Mouse (Mus musculus) limb, embryonic 12.5 days (tissue): ENCODE measurements around the gene Asic2. TPM values are rescaled to one million over a fixed set of nuclear protein-coding genes. Genes with fewer than 3 reads are reported as not detected.

Source experiments
- ATAC-seq: fragments of 200-750 bp; cut with Nextera tagmentation; 2 replicates; pipeline ENCODE4 v1.8.0; 2017; ENCODE audit warnings: low read depth, moderate TSS enrichment; ENCODE audit not compliant: insufficient number of reproducible peaks, insufficient read depth, low FRiP score, low TSS enrichment
- H3K27ac ChIP-seq: fragments of 300-500 bp; sonication (generic); 2 replicates; pipeline ENCODE4 v1.5.1; 2016; ENCODE audit warnings: mild to moderate bottlenecking, moderate library complexity
- H3K27me3 ChIP-seq: fragments of 300-500 bp; sonication (generic); 2 replicates; pipeline ENCODE4 v1.6.1; 2016; ENCODE audit warnings: mild to moderate bottlenecking, moderate library complexity
- H3K36me3 ChIP-seq: fragments of 300-500 bp; sonication (generic); 2 replicates; pipeline ENCODE4 v1.6.1; 2016; ENCODE audit warnings: mild to moderate bottlenecking, moderate library complexity
- H3K4me1 ChIP-seq: fragments of 300-500 bp; sonication (generic); replicated peaks from 2 replicates; pipeline ENCODE4 v1.6.1; 2016
- H3K4me2 ChIP-seq: fragments of 300-500 bp; sonication (generic); 2 replicates; pipeline ENCODE4 v1.6.1; 2016; ENCODE audit warnings: mild to moderate bottlenecking, moderate library complexity
- H3K4me3 ChIP-seq: fragments of 300-500 bp; sonication (generic); replicated peaks from 2 replicates; pipeline ENCODE4 v1.5.1; 2016; ENCODE audit warnings: mild to moderate bottlenecking
- H3K9ac ChIP-seq: fragments of 300-500 bp; sonication (generic); replicated peaks from 2 replicates; pipeline ENCODE4 v1.6.1; 2016; ENCODE audit warnings: mild to moderate bottlenecking, moderate library complexity
- H3K9me3 ChIP-seq: fragments of 300-500 bp; sonication (generic); 2 replicates; pipeline ENCODE4 v1.6.1; 2016; ENCODE audit warnings: mild to moderate bottlenecking, moderate library complexity
- WGBS: fragments of 180-500 bp; shearing (Covaris S2); methylation state at CpG from one replicate; pipeline ENCODE4 v1.1.7; 2016; 5-methylcytosine and 5-hydroxymethylcytosine counted together
- polyA plus RNA-seq: library from polyadenylated mRNA; unstranded; fragments of >200 nt; fragmentation: Nextera tagmentation; extraction: Ambion mirVana; gene quantifications from 2 replicates; pipeline ENCODE4 v1.2.1, GENCODE M21; 2016

The Asic2 gene
- polyA plus RNA-seq, 1 experiment from 2014 or later: 0.51 TPM

DNA sequence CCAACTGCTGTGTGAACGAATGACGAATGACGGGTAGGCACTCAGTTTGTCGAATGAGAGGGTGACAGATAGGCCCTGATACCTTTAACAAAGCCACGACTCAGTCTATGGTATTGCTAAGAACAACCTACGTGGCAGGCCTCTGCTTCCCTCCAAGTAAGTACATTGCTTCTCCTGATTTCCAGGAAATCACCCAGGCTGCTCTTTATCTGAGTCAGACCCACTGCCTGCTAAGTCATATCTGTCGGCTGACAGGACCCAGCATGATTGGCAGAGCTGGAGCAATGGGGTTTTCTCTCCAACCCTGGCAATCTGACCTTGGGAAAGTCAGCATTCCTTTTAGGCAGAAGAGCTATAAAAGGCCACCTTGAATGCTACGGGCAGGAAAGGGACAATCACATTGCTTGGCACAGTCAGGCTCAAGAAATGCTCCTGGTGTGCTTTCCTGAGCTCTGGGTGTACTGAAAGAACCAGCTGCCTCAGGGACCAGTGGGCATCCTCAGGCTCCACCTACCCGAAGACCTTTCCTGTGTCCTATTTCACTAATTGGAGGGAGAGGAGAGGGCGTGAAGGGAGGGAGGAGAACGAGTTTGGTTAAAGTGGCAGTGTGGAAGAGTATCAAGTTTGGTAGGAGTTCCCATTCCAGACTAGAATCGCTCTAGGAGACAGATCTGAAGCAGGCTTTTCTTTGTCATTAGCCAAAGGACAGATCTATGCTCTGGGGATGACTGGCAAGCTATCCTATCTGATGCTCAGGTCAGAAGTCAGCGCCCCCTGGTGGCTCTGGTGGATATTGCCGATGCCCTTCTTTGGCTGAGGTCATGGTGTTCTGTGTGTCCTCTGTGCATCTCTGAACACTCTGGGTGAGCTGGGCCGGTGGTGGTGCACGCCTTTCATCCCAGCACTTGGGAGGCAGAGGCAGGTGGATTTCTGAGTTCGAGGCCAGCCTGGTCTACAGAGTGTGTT, 1095.5 kb downstream of the Asic2 start:
- Histone ChIP-seq H3K4me1 (no peaks in the 10 kb centered on the region), H3K9me3 (no peaks in the 10 kb centered on the region), H3K9ac (no peak overlapping the region), H3K4me3 (no peak overlapping the region), H3K27me3 (no peaks in the 10 kb centered on the region), H3K36me3 (no peaks in the 10 kb centered on the region), H3K4me2 (no peak overlapping the region), H3K27ac (no peak overlapping the region)
- no peak for ATAC-seq
- 63% methylated on average over 17 of the region's 17 CpGs for WGBS

GRCm38 (mm10) chr11:80868039-80868438, 1100.2 kb downstream of the Asic2 start:
- Histone ChIP-seq H3K27ac (no peak overlapping the region), H3K4me1 (no peaks in the 10 kb centered on the region), H3K9me3 (no peaks in the 10 kb centered on the region), H3K4me2 (no peak overlapping the region), H3K27me3 (no peaks in the 10 kb centered on the region), H3K36me3 (no peaks in the 10 kb centered on the region), H3K4me3 (no peak overlapping the region), H3K9ac (no peak overlapping the region)
- ATAC-seq: no peak
- 93% methylated on average over 1 of the region's 1 CpGs for WGBS

DNA sequence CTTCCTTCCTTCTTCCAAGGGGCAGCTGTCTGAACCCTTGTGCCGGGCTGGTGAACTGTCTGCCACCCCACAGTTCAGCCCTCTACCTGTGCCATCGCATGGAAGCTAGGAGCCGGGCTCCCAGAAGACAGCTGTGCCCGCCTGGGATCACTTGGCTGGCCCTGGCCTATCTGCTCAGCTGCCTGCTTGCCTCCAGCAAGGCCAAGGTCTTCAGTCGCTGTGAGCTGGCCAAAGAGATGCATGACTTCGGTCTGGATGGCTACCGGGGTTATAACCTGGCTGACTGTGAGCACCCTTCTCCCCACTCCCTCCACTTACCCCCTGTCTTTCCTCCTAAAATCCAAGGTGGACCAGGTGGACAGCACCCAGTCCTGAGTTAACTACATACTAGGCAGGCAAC, 1105.3 kb downstream of the Asic2 start:
- ATAC-seq: no peak
- Histone ChIP-seq H3K27me3 (no peaks in the 10 kb centered on the region), H3K36me3 (no peaks in the 10 kb centered on the region), H3K27ac (no peak overlapping the region), H3K4me1 (no peaks in the 10 kb centered on the region), H3K9me3 (no peaks in the 10 kb centered on the region), H3K4me3 (no peak overlapping the region), H3K4me2 (no peak overlapping the region), H3K9ac (no peak overlapping the region)
- 93% methylated on average over 7 of the region's 7 CpGs for WGBS

DNA sequence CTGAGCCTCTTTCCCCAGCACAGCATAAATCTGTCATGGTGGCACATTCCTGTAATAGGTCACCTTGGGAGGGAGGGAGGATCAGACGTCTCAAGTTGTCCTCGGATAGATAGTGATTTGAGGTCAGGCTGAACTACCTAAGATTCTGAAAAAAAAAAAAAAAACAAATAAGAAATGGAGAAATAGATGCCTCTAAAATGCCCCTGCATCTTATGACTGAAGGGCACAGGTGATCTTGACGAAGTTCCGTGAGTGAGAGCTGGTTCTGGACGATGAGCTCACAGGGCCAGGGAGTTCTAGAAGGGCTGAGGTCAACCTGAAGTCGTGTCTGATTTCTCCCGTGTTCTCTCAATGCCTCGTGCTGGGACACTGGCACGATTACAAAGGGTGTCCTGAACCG, 1110.2 kb downstream of the Asic2 start, which contains the start of gene Spaca3:
Spaca3 (plus strand) TSS at position 301 of the 400 bp plus-strand sequence.
- WGBS: 72% methylated on average over 10 of the region's 10 CpGs
- Histone ChIP-seq H3K4me1 (no peaks in the 10 kb centered on the region), H3K9ac (no peak within 1 kb of the TSS), H3K27me3 (no peaks in the 10 kb centered on the region), H3K4me3 (no peak within 1 kb of the TSS), H3K4me2 (no peak within 1 kb of the TSS), H3K27ac (no peak within 1 kb of the TSS), H3K9me3 (no peaks in the 10 kb centered on the region), H3K36me3 (no peaks in the 10 kb centered on the region)
- ATAC-seq: no peak

GRCm38 (mm10) chr11:80856827-80857226, 1111.4 kb downstream of the Asic2 start:
- Histone ChIP-seq H3K4me1 (no peaks in the 10 kb centered on the region), H3K27ac (no peak overlapping the region), H3K27me3 (no peaks in the 10 kb centered on the region), H3K9ac (no peak overlapping the region), H3K4me3 (no peak overlapping the region), H3K36me3 (no peaks in the 10 kb centered on the region), H3K4me2 (no peak overlapping the region), H3K9me3 (no peaks in the 10 kb centered on the region)
- ATAC-seq: no peak
- 79% methylated on average over 2 of the region's 2 CpGs for WGBS

- WGBS: 50% methylated on average over 7 of the region's 7 CpGs
- Histone ChIP-seq H3K4me2 (no peak overlapping the region), H3K4me1 (no peaks in the 10 kb centered on the region), H3K27ac (no peak overlapping the region), H3K9ac (no peak overlapping the region), H3K9me3 (no peaks in the 10 kb centered on the region), H3K36me3 (no peaks in the 10 kb centered on the region), H3K27me3 (no peaks in the 10 kb centered on the region), H3K4me3 (no peak overlapping the region)
- no peak for ATAC-seq
Observed at GRCm38 (mm10) chr11:80854908-80855307, 1113.3 kb downstream of the Asic2 start.

GRCm38 (mm10) chr11:80854430-80854829, 1113.8 kb downstream of the Asic2 start:
- H3K4me1 ChIP-seq: no peaks in the 10 kb centered on the region
- H3K27me3 ChIP-seq: no peaks in the 10 kb centered on the region
- H3K27ac ChIP-seq: no peak overlapping the region
- no peaks in the 10 kb centered on the region for H3K9me3 ChIP-seq
- H3K36me3 ChIP-seq: no peaks in the 10 kb centered on the region
- H3K4me2 ChIP-seq: no peak overlapping the region
- WGBS: 87% methylated on average over 11 of the region's 11 CpGs
- no peak overlapping the region for H3K4me3 ChIP-seq
- H3K9ac ChIP-seq: no peak overlapping the region
- ATAC-seq: no peak

GRCm38 (mm10) chr11:80853014-80853413, 1115.2 kb downstream of the Asic2 start:
- no peak for ATAC-seq
- Histone ChIP-seq H3K27me3 (0 out of 2 replicates have a peak, but pooled peaks cover 2% of the 10 kb centered on the region), H3K36me3 (no peaks in the 10 kb centered on the region), H3K4me3 (no peak overlapping the region), H3K9me3 (no peaks in the 10 kb centered on the region), H3K4me2 (no peak overlapping the region), H3K9ac (no peak overlapping the region), H3K27ac (no peak overlapping the region), H3K4me1 (no peaks in the 10 kb centered on the region)
- 65% methylated on average over 3 of the region's 3 CpGs for WGBS

- 0 out of 2 replicates have a peak, but pooled peaks cover 5% of the 10 kb centered on the region for H3K27me3 ChIP-seq
- H3K9ac ChIP-seq: no peak overlapping the region
- no peak for ATAC-seq
- H3K36me3 ChIP-seq: no peaks in the 10 kb centered on the region
- H3K9me3 ChIP-seq: no peaks in the 10 kb centered on the region
- H3K4me3 ChIP-seq: no peak overlapping the region
- H3K4me1 ChIP-seq: no peaks in the 10 kb centered on the region
- WGBS: 51% methylated on average over 5 of the region's 5 CpGs
- H3K4me2 ChIP-seq: no peak overlapping the region
- H3K27ac ChIP-seq: no peak overlapping the region
Observed at GRCm38 (mm10) chr11:80851859-80852258, 1116.4 kb downstream of the Asic2 start.

DNA sequence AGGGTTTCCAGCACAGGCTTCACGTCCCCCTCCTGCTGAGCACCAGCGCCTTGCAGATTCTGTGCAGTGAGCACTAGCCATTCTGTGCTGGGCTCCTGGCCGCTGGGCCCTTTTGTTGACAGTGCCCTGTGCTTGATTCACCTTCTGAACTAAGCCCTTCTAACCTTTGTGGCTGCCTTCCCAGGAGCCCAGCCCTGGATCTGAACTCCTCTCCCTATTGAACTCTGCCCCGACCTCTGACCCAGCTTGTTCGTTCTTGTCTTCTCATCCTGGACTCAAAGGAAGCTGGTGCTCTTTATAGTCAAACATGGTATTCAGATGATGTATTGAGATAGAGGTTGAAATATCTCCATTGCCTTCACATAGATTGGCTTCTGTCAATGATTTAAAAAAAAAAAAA, 1120.1 kb downstream of the Asic2 start:
- H3K4me2 ChIP-seq: no peak overlapping the region
- no peak overlapping the region for H3K27ac ChIP-seq
- H3K36me3 ChIP-seq: no peaks in the 10 kb centered on the region
- H3K27me3 ChIP-seq: 0 out of 2 replicates have a peak, but pooled peaks cover 5% of the 10 kb centered on the region
- H3K4me3 ChIP-seq: no peak overlapping the region
- ATAC-seq: no peak
- 48% methylated on average over 5 of the region's 5 CpGs for WGBS
- 0 out of 2 replicates have a peak, but pooled peaks cover 4% of the 10 kb centered on the region for H3K4me1 ChIP-seq
- H3K9me3 ChIP-seq: no peaks in the 10 kb centered on the region
- H3K9ac ChIP-seq: no peak overlapping the region

GRCm38 (mm10) chr11:80846115-80846514, 1122.1 kb downstream of the Asic2 start:
- no peak for ATAC-seq
- Histone ChIP-seq H3K4me1 (0 out of 2 replicates have a peak, but pooled peaks cover 4% of the 10 kb centered on the region), H3K36me3 (no peaks in the 10 kb centered on the region), H3K4me3 (no peak overlapping the region), H3K9me3 (no peaks in the 10 kb centered on the region), H3K4me2 (no peak overlapping the region), H3K27ac (no peak overlapping the region), H3K27me3 (peaks cover 5% of the 10 kb centered on the region; the same call in 1 of the 2 replicates), H3K9ac (no peak overlapping the region)
- WGBS: 25% methylated on average over 3 of the region's 3 CpGs
